8 mouse cellular contexts compared by ENCODE assay signal in genomic region chr5:144965639-144966351, GRCm38 (mm10). TPM values are rescaled to one million over a fixed set of nuclear protein-coding genes. Genes with fewer than 3 reads are reported as not detected.
DNase-seq lines count a peak whose midpoint lies in the region; ATAC-seq and TF ChIP-seq lines count a peak whose summit lies in the region.

TSS of gene Smurf1 (minus strand) at chr5:144965847.

- H3K4me1 ChIP-seq in ES-Bruce4 (ENCODE audit: control insufficient read depth, insufficient read depth, low read length), result peaks cover 2% of the 10 kb centered on the region
- H3K4me1 ChIP-seq in forebrain, embryonic 16.5 days (replicated peaks; ENCODE audit: control insufficient read depth, insufficient read depth, low read length), result peaks cover 35% of the 10 kb centered on the region
- peaks cover 22% of the 10 kb centered on the region for H3K4me1 ChIP-seq in lung, adult 2 months (ENCODE audit: control insufficient read depth, insufficient read depth, low read length)
- H3K4me1 ChIP-seq in neural tube, embryonic 15.5 days, result peaks cover 39% of the 10 kb centered on the region

- peak within 1 kb of the TSS; percentile 94 for H3K9ac ChIP-seq in ES-Bruce4 (ENCODE audit: low read depth, poor library complexity, severe bottlenecking)
- H3K9ac ChIP-seq in forebrain, embryonic 16.5 days (replicated peaks; ENCODE audit: low read depth, low read length), result peak within 1 kb of the TSS; percentile 93
- peak within 1 kb of the TSS; percentile 98 for H3K9ac ChIP-seq in neural tube, embryonic 15.5 days (replicated peaks)

- peak; percentile 10 for TF ChIP-seq POLR2A in ES-Bruce4 (IDR thresholded peaks at IDR 0.05; ENCODE audit: insufficient read depth, low read length)
- peak; percentile 49; the same call in 1 of the 2 replicates for TF ChIP-seq POLR2A in lung, adult 2 months (IDR thresholded peaks at IDR 0.05; ENCODE audit: borderline replicate concordance, extremely low read depth, low read depth, low read length)

- H3K27me3 ChIP-seq in ES-Bruce4 (ENCODE audit: control insufficient read depth, insufficient read depth, low read length, poor library complexity, severe bottlenecking), result no peaks in the 10 kb centered on the region
- no peaks in the 10 kb centered on the region; the same call in 1 of the 2 replicates for H3K27me3 ChIP-seq in forebrain, embryonic 16.5 days (replicated peaks; ENCODE audit: control insufficient read depth, insufficient read depth, low read length)
- H3K27me3 ChIP-seq in neural tube, embryonic 15.5 days (replicated peaks), result no peaks in the 10 kb centered on the region

- peak within 1 kb of the TSS; percentile 86 for H3K4me3 ChIP-seq in ES-Bruce4 (ENCODE audit: low read depth, low read length)
- peak within 1 kb of the TSS; percentile 88 for H3K4me3 ChIP-seq in forebrain, embryonic 16.5 days (replicated peaks; ENCODE audit: low read length)
- peak within 1 kb of the TSS; percentile 78 for H3K4me3 ChIP-seq in lung, adult 2 months (replicated peaks; ENCODE audit: extremely low read depth, low read depth, low read length)
- peak within 1 kb of the TSS; percentile 95 for H3K4me3 ChIP-seq in neural tube, embryonic 15.5 days (replicated peaks)

- H3K9me3 ChIP-seq in ES-Bruce4 (replicated peaks; ENCODE audit: control insufficient read depth, insufficient read depth, low read length, poor library complexity, severe bottlenecking), result no peaks in the 10 kb centered on the region
- H3K9me3 ChIP-seq in forebrain, embryonic 16.5 days (ENCODE audit: control insufficient read depth, low read length), result no peaks in the 10 kb centered on the region
- no peaks in the 10 kb centered on the region for H3K9me3 ChIP-seq in neural tube, embryonic 15.5 days (replicated peaks)

- H3K4me2 ChIP-seq in forebrain, embryonic 16.5 days (ENCODE audit: low read length), result peak within 1 kb of the TSS; percentile 82
- H3K4me2 ChIP-seq in neural tube, embryonic 15.5 days, result peak within 1 kb of the TSS; percentile 71

- peak; percentile 21 for DNase-seq in c-Kit-positive CD71-positive TER-119-positive erythroid progenitor cells, embryonic 14.5 days (ENCODE audit: low spot score)
- DNase-seq in heart, postnatal 25 days (ENCODE audit: low spot score), result peak; percentile 78
- peak; percentile 77 to 84 for DNase-seq in layer of hippocampus, adult 18-20 months (ENCODE audit: low spot score in 2 of 2)
- DNase-seq in lung, adult 2 months, result peak; percentile 73
- peak; percentile 92 for DNase-seq in testis, postnatal 10 days (ENCODE audit: low spot score)

- TF ChIP-seq EP300 in ES-Bruce4 (IDR thresholded peaks at IDR 0.05; ENCODE audit: insufficient read depth, low read depth, low read length), result 0 out of 2 replicates have a peak, but pooled peaks have one; percentile 39

- ATAC-seq in forebrain, embryonic 16.5 days, result peak; percentile 67
- peak; percentile 75 for ATAC-seq in neural tube, embryonic 15.5 days (ENCODE audit: low FRiP score)

- H3K27ac ChIP-seq in ES-Bruce4 (ENCODE audit: insufficient read depth, low read length), result no peak within 1 kb of the TSS; the same call in 1 of the 2 replicates
- peak within 1 kb of the TSS; percentile 78 for H3K27ac ChIP-seq in forebrain, embryonic 16.5 days (ENCODE audit: low read length)
- peak within 1 kb of the TSS; percentile 91 for H3K27ac ChIP-seq in neural tube, embryonic 15.5 days (replicated peaks)

- TF ChIP-seq CTCF in ES-Bruce4 (IDR thresholded peaks at IDR 0.05; ENCODE audit: low read depth, low read length), result no peak
- no peak for TF ChIP-seq CTCF in lung, adult 2 months (IDR thresholded peaks at IDR 0.05; ENCODE audit: insufficient read depth, low read length)

- WGBS in forebrain, embryonic 16.5 days, result under 1% methylated on average over 89 of the region's 89 CpGs
- 4% methylated on average over 88 of the region's 89 CpGs for WGBS in lung, adult 2 months
- under 1% methylated on average over 67 of the region's 89 CpGs for WGBS in neural tube, embryonic 15.5 days

- intact Hi-C loops in heart, postnatal 25 days (cut with DNase I), result loop anchor here (5.0 kb wide), 1 partner anchor 198 kb away; the partner anchor contains the start of gene Trrap

- no peaks in the 10 kb centered on the region for H3K36me3 ChIP-seq in ES-Bruce4 (ENCODE audit: control insufficient read depth, insufficient read depth, low read length, poor library complexity, severe bottlenecking)
- H3K36me3 ChIP-seq in forebrain, embryonic 16.5 days (ENCODE audit: control insufficient read depth, insufficient read depth), result no peaks in the 10 kb centered on the region
- H3K36me3 ChIP-seq in neural tube, embryonic 15.5 days, result no peaks in the 10 kb centered on the region

RNA-seq across cellular contexts. Expression of gene Smurf1, which starts in this region (rescaled TPM):
- 18.4 and 19.7 TPM in 2 replicates for polyA plus RNA-seq in ES-Bruce4 (2011; ENCODE audit: insufficient read depth, insufficient read length, low read depth, missing spikeins)
- 25.4 and 28.2 TPM in 2 replicates for polyA plus RNA-seq in forebrain, embryonic 16.5 days (2015; fragmentation: Nextera tagmentation; extraction: Ambion mirVana)
- 10 to 100 TPM; 21.9 to 27.6 TPM for total RNA-seq in heart, postnatal 25 days (2021)
- 10 to 100 TPM; 29.4 to 32.2 TPM for total RNA-seq in layer of hippocampus, adult 18-20 months (2021)
- 33.5 and 34.1 TPM in 2 replicates for polyA plus RNA-seq in lung, adult 2 months (2012; rRNA removed)
- polyA plus RNA-seq in neural tube, embryonic 15.5 days (2015; fragmentation: Nextera tagmentation; extraction: Ambion mirVana), result 22.4 and 23.7 TPM in 2 replicates

Comparison
In these comparisons a context has a peak if more than half of its experiments do, and no peak if none do; other contexts are left out.
1. DNase-seq: peak in every context shown above with its lines; median percentile 92 in testis, postnatal 10 days; 80 in layer of hippocampus, adult 18-20 months; 78 in heart, postnatal 25 days; 73 in lung, adult 2 months; 21 in c-Kit-positive CD71-positive TER-119-positive erythroid progenitor cells, embryonic 14.5 days.